Mouse (Mus musculus): Measurements from ENCODE around the gene 1700102P08Rik.

1700102P08Rik gene

DNA sequence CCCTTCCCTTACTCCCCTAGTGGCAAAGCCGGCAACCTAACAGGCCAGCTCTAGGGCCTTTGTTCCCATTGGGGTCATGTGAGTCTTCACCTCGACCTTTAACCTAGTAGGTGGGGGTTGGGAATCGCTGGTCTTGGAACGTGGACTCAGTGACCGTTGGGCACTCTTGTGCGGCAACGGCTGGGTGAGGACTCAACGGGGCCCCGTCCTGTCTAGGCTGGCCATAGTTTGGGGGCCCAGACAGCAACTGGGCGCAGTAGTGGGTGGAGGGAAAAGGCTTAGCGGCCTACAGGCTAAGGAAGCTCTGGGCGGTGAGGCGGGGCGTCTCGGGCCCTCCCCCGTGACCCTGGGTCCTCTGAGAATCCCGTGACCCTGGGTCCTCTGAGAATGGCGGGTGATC is at the start of gene 1700102P08Rik:
1700102P08Rik (plus strand) TSS at position 130 of the 400 bp plus-strand sequence.
- no peak for DNase-seq (ENCODE audit: extremely low read depth, insufficient read length, low spot score)

DNA sequence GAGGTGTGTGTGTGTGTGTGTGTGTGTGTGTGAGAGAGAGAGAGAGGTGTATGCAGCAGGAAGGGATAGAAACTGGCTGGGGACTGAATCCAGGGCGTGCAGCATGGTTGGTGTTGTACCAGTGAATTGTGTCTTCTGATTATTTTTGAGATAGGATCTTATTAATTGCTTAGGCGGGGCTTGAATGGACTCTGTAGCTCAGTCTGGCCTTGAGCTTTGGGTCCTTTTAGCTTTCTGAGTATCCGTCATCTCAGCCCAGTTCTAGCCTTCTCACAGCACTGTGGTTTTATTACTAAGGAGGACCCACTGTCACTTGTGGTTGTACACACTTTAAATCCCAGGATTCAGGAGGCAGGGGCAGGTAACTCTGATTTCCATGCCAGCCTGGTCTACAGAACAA is 49.3 kb upstream of the 1700102P08Rik start:
- no peak for DNase-seq (ENCODE audit: extremely low read depth, insufficient read length, low spot score)

DNA sequence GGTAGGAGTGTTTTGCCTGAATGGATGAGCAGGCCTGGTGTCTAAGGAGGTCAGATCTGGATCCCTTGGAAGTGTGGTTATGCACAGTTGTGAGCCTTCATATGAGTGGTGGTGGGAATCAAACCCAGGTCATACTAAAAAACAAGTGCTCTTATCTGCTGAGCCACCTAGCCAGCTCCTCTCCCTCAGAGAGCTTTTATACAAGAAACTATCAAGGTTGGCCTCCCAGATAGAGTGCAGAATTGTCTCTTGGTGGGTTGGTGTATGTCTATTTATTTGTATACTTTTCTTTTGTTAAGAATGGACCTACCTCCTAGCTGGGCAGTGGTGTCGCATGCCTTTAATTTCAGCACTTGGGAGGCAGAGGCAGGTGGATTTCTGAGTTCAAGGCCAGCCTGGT is 48.8 kb upstream of the 1700102P08Rik start:
- no peak for DNase-seq (ENCODE audit: extremely low read depth, insufficient read length, low spot score)

DNA sequence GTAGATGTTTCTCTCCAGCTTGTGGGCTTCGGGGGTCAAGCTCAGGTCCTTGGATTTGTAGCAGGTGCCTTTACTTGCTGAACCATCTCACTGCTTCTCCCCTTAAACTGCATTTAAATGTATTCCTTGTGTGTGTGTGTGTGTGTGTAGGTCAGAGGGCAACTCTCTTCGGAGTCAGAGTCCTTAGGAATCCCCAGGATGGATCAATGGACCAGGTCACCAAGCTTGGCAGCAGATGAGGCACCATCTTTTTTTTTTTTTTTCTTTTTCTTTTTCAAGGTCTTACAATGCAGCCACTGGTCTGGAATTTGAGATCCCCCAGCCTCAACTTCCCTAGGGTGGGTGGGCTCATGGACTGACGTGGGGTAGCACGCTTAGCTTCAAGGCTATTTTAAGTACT is 48.1 kb upstream of the 1700102P08Rik start:
- DNase-seq (ENCODE audit: extremely low read depth, insufficient read length, low spot score): no peak

DNA sequence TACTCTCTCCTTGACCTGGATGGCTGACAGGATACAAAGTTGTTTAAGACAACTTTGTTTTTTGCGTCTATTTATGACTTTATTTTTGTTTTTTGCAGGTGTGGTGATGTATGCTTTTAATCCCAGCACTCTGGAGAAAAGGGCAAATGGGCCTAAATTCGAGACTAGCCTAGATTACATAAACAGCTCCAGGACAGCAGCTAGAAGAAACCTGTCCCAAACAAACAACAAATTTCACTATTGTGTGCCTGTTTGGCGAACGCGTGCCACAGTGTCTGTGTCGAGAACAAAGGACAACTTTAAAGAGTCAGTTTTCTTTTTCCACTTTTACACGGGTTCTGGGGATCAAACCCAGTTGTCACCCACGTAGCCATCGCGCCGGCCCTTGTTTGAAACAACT is 45.6 kb upstream of the 1700102P08Rik start:
- no peak for DNase-seq (ENCODE audit: extremely low read depth, insufficient read length, low spot score)

DNA sequence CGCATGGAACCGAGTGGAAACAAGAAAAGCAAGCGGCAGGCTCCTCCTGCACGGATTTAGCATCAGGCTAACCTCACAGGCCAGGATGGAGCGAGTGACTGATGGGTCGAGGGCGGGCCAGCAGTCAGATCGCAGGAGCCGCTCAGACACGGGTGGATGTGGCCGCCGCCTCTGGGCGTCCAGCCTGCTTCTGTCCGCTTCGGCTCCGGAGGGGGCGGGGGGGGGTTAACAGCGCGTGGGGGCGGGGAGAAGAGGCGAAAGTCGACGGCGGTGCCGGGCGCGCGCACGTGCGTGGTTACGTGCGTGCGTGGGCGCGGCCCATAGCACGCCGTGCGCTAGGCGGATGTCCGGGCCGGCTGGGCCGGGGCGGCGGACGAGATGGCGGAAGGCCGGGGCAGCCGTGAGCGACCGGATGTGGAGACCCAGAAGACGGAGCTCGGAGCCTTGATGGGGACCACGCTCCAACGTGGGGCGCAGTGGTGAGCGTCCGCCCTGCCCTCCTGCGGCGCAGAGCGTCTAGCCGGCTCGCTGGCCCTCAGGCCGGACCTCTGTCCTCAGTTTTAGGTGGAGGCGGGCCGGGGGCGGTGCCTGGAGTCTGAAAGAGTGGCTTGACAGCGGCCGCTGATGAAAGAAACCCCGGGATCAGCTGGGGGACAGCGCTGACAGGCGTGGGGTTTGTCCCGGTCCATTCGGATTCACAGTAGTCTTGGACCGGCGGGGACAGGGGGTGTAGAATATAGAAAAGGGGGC is 44.9 kb upstream of the 1700102P08Rik start, which contains the start of gene Usp4:
Usp4 (plus strand) TSS at position 314 of the 750 bp plus-strand sequence.
- peak; percentile 93 for DNase-seq (ENCODE audit: extremely low read depth, insufficient read length, low spot score)

DNA sequence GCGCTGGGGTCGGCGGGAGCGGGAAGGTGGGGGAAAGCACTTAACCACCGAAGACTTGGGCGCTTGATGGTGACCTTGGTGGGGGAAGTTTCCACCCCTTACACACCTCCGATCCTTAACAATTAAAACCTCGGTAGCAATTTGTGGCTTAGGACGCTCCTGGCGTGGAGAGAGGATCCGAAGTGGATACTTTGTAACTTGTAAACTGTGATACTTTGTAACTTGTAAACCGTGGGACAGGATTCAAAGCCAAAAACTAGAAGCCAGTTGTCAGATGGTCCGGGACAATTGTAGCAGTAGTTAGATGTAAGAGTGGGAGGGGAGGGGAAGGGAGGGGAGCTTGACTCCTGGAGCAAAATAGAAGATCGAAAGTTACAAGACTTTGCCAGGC is 44.3 kb upstream of the 1700102P08Rik start:
- DNase-seq (ENCODE audit: extremely low read depth, insufficient read length, low spot score): no peak

DNA sequence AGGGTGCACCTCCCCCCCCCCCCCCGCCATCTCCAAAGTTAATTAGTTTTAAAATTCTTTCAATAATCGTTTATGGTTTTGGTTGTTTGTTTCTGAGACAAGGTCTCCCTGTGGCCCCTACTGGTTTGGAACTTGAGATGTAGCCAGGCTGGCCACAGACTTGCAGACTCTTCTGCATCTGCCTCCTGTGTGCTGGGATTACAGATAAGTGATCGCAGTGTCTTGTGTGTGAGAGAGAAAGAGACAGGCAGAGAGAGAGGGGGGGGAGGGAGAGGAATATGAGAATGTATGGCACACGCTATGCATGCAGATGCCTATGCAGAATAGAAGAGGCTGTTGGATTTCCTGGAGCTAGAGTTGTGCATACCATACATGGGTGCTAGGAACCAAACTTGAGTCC is 42.9 kb upstream of the 1700102P08Rik start:
- no peak for DNase-seq (ENCODE audit: extremely low read depth, insufficient read length, low spot score)

DNA sequence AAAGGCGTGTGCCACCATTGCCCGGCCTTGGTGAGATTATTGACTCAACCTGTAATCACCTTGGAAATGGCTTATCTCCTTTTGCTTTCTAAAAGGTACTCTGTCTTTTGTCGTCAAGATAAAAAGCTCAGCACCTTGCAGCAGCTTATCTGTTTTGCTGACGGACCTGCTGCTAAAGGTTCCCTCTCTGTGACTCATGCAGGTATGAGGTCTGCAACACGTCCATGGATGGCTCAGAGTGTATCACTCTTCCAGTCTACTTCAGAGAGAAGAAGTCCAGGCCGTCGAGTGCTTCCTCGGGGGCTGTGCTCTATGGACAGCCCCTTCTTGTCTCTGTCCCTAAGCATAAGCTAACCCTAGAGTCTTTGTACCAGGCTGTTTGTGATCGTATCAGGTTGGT is 14.4 kb upstream of the 1700102P08Rik start:
- DNase-seq (ENCODE audit: extremely low read depth, insufficient read length, low spot score): no peak

DNA sequence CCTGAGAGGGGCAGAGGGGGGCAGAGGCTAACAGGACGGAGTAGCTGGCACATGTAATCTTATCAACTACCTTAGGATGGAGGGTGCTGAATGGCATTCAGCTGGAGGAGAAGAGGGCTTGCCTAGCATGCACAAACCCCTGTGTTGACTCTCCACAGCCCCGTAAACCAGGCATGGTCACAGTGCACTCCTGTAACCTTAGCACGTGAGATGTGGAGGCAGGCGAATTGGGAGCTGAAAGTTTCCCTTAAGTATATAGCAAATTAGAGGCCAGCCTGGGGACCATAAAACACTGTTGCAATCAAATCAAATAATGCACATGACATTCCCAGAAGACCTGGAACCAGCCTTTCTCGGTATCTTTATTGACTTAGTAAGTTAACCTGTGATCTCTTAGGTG is 13.9 kb upstream of the 1700102P08Rik start:
- DNase-seq (ENCODE audit: extremely low read depth, insufficient read length, low spot score): no peak

DNA sequence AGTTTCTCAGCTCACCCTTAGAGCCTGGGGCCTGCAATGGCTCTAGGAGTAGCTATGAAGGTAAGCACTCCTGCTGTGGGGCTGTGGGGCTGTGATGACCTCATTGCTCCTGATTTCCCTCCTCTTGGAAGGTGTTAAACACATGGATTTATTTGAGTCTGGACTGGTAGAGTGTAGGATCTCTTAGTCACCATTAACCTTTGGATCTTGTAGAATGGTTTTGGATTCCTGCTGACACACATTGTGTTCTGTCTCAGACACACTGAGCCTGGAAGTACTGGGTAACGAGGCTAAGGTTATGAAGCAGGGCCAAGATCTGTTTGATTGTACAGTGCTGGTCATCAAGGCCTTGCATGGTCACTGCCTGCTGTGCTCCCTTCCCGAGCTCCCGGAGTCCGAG is 13.3 kb upstream of the 1700102P08Rik start:
- no peak for DNase-seq (ENCODE audit: extremely low read depth, insufficient read length, low spot score)

DNA sequence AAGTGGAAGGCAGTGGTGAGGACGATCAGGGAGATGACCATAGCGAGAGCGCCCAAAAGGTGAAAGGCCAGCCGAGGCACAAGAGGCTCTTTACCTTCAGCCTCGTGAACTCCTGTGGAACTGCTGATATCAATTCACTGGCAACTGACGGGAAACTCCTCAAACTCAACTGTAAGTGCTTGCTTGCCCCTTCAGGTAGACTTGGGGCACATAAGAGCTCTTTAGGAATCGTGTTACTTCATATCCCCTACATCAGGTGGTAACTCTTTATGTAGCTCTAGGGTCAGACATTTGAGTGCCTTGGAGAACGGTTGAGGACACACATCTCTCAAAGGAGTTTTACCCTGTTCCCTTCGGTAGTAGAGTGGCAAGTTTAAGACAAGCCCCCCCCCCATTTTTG is 11.2 kb upstream of the 1700102P08Rik start:
- DNase-seq (ENCODE audit: extremely low read depth, insufficient read length, low spot score): no peak

DNA sequence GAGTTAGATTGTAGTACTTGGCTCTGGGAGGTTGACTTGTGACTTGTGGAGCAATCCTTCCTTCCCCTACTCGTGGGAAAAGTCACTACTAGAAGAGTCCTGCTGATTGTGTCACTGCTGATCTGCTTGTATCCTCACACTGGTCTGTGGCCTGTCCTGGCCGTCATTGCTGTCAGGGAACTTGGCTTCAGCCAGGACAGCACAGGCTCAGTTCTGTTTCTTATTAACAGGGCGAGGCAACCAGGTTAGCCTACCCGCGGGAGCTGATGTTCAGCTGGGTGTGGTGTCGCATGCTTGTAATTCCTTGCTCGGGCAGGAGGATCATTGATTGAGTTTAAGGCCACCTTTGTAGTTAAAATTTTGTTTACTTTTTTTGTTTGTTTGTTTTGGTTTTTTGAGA is 7.6 kb upstream of the 1700102P08Rik start:
- DNase-seq (ENCODE audit: extremely low read depth, insufficient read length, low spot score): no peak

DNA sequence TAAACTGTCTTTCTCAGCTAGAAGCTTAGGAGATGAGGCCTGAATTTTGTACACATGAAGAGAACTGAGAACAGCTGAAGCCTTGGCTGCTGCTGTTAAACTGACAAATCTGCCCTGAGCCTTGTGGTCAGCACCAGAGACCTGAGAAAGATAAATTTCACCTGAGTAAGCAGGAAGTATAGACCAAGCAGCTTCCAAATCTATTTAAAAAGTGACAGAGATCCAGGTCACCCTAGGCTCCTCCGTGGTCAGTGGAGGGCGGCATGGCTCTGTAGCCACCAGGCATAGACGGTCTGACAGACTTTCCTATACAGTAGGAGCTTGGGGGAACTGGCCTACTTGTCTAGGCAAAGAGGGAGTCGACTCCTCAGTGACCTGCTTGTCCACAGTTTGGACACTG is 5.8 kb upstream of the 1700102P08Rik start:
- DNase-seq (ENCODE audit: extremely low read depth, insufficient read length, low spot score): no peak

DNA sequence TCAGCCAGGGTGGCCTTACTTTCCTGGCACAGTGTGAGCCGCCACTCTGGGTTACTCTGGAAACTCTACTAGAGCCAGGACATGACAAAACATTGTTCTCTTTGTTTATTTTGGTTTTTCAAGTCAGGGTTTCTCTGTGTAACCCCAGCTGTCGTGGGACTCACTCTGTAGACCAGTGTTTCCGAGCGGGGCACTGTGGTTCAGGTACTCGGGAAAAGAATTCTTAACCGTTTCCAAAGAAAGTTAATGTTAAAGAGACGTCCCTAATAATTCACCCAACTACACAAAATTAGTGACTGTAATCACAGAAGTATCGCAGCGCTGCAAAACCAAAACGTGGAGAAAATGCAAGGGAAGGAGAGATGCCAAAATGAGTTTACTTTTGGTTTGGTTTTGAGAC is 4.0 kb upstream of the 1700102P08Rik start:
- DNase-seq (ENCODE audit: extremely low read depth, insufficient read length, low spot score): no peak

DNA sequence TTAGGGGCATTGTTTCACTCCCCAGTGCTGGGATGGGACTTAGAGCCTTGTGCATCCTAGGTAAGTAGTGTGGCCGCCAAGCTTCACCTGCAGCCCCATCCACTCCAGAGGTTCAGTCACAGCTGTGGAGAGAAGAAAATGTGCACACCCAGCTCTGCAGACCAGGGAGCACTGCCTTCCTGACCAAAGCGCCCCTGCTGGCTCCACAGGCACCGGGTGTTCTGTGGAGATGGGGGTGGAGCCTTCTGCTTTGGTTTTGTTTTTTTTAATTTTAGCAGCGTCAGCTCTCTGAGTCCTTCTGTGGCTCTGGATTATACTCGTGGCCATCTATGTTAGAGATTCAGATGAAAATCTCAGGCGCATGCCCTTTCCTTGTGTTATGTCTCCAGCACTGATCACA is 3.4 kb upstream of the 1700102P08Rik start:
- no peak for DNase-seq (ENCODE audit: extremely low read depth, insufficient read length, low spot score)

DNA sequence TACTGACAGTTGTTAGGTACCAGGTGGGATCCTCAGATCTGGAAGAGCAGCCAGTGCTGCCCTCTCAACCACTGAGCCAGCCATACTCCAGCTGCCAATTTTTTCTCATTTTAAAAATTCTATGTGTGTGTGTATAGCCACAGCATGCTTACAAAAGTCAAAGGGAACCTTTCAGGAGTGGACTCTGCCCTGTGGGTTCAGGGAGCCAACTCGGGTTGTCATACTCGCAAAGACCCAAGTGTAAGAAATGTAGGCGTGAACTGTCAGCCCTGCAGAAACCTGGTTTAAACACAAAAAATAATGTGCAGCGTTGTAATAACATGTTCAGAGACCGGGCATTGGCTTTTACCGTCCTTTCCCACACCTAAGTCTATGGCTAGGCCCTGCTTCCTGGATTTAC is 1.6 kb downstream of the 1700102P08Rik start:
- DNase-seq (ENCODE audit: extremely low read depth, insufficient read length, low spot score): no peak

DNA sequence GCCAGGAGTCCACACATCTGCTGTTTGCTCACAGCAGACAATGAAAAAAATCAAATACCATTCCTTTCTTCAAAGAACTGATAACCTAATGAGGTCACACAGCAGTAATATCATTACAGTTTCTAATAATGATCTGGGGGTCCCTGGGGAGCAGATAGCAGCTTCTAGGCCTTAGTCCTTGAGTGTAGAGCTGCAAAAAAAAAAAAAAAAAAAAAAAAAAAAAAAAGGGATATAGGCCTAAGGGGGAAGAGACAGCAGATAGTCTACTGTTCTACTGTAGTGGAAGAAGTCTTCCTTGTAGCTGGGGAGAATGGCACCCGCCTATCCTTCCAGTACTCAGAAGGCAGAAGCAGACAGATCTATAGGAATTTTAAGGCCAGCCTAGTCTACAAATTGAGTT is 2.8 kb downstream of the 1700102P08Rik start:
- no peak for DNase-seq (ENCODE audit: extremely low read depth, insufficient read length, low spot score)

DNA sequence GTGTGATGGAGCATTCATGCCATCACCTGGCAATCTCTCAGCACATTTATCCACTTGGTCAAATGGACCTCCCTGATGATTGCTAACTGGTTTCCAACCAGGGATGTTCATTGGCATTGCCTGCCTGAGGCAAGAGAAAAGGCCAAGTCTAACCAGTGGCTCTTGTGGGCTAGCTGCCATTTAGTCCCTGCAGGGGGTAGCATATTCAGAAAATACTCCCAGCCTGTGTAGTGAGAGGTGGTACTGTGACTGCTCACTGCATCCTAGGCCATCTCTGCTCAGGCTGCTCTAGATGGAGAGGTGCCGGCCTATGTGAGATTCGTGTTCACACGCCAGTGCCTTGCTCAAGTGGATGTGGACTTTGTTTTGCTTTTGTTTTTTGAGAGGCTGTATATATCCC is 5.7 kb downstream of the 1700102P08Rik start:
- no peak for DNase-seq (ENCODE audit: extremely low read depth, insufficient read length, low spot score)

DNA sequence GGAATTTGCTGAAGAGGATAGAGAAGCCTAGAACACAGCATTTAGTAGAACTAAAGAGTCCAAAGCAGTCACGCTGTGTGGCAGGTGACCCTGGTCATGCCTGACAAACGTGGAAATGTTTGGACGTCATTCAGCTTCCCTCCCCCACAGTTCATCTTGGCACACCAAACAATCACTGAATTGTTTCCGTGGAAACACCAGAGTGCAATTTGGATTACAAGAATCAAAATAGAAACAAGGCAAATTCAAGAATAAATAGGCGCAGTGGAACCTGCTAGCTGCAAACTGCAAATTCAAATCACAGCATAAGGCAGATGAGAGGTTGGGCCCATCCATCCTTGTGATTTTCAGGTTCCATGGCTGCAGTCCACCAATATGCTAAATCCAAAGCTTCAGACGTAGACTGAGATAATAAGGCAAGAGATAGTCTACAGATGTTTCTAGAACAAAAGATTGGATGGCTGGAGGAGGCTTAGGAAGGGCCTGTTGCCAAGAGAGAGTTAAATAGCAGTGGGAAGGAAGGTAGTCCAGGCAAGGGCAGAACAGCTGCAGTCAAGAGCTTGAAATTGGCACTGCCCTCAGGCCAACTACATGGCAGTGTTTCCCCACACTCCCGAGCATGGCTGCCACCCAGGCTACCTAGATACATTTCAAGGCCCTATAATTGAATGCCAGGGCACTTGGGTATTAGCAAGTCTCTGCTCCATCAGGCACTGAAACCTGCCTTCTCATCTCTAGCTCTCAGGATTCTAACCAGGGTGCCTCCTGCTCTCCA is 8.8 kb downstream of the 1700102P08Rik start:
- DNase-seq (ENCODE audit: extremely low read depth, insufficient read length, low spot score): no peak

DNA sequence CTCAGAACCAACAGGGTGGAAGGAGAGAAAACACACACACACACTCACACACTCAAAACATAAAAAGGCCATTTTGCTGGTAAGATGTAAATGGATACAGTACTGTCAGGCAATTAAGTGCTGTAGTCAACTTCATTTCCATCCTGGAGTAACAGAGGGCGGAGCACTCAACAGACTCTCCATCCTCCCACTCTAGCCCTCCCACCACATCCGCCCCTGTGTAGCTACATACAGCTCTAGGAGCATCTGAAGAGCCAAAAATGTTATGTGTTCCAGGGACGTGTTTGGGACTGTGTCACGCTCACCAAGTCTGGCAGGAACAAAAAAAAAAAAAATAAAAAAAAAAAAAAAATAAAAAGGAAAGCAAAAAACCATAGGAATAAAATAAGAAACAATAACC is 10.5 kb downstream of the 1700102P08Rik start:
- no peak for DNase-seq (ENCODE audit: extremely low read depth, insufficient read length, low spot score)

DNA sequence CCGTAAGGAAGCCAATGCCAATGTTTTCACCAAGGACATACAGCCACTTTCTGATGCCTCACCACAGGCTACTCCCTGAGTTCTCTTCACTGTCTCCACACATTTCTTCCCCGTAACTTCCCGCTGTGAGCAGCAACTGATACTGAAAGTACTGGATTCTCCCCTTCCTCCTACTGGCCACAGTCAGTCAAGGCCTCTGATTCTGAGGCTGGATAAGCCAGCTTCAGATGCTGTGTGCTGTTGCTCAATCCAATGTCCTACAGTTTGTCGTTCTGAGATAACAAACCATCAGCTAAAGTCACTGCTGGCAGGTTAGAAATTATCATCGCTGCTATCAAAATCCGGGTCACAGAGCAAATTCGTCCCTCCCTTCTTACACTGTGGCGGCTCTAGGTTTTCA is 11.8 kb downstream of the 1700102P08Rik start:
- DNase-seq (ENCODE audit: extremely low read depth, insufficient read length, low spot score): no peak
